Mouse (Mus musculus) ES-E14 (cell line): ENCODE data around the gene Ptprs.

ENCODE experiments used
- ZC3H11A ChIP-seq: IDR thresholded peaks from 2 replicates; pipeline ENCODE4 v1.6.1; 2012; ENCODE audit warnings: low read depth, mild to moderate bottlenecking, inconsistent platforms, low read length, borderline replicate concordance
- ZNF384 ChIP-seq: IDR thresholded peaks from 2 replicates; pipeline ENCODE4 v1.6.1; 2012; ENCODE audit warnings: low read depth, low read length, inconsistent platforms

GRCm38 (mm10) chr17:56413113-56413512, 63.2 kb downstream of the Ptprs start:
- TF ChIP-seq ZC3H11A (no peak), ZNF384 (no peak)
